Mouse (Mus musculus): ENCODE measurements around the gene Rab24. TPM values are rescaled to one million over a fixed set of nuclear protein-coding genes. Genes with fewer than 3 reads are reported as not detected.
A peak's percentile ranks its signal among the peaks of the same experiment; 100 is the strongest.

The Rab24 gene
- total RNA-seq (2021) = 10 to 100 TPM; 74.3 to 77.8 TPM
- long read RNA-seq, experiment 1, transcript Rab24-201 (8 exons, 1,168 nt) = major isoform, 55 of 84 reads
- long read RNA-seq, experiment 1, partial matches to known transcripts = 7 of 84 reads
- long read RNA-seq, experiment 1, other reads (novel, unspliced or antisense) = 20 of 84 reads
- long read RNA-seq, experiment 2, transcript Rab24-201 (8 exons, 1,168 nt) = major isoform, 78 of 123 reads
- long read RNA-seq, experiment 2, partial matches to known transcripts = 9 of 123 reads
- long read RNA-seq, experiment 2, other reads (novel, unspliced or antisense) = 36 of 123 reads

DNA sequence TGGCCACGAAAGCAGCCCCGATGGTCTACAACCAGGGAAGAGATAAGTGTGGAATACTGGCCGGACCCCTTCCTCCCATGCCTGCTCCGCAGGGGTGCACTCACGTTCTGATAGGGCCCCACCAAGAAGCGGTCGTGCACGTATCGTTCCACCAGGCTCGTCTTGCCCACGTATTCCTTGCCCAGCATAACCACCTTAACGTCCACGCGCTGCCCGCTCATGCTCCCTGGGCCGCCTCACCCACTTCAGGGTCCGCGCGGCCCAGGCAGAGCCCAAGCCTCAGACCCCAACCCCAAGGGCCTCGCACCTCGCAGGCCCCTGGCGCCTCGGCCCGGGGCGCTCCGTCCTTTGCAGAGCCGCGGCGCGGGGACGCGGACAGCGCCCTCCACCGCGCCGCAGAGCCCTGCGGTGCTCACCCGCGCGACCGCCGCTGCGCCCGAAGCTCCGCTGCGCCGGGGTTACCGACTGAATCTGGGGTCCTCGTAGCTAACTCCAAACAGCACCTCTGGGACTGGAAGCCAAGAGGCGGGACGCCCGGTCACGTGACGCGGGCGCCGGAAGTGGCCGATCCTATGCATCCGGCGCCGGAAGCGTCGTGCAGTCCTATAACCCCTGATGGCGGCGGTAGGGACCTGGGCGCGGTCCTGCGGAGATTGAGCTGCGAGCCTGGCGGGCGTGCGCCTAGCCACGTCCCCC lies at the start of gene Rab24:
Gene Rab24 (minus strand): TSS at position 513 of the 696 bp plus-strand sequence.
- peak; percentile 86 to 89 for DNase-seq (ENCODE audit: low spot score in 2 of 2)

DNA sequence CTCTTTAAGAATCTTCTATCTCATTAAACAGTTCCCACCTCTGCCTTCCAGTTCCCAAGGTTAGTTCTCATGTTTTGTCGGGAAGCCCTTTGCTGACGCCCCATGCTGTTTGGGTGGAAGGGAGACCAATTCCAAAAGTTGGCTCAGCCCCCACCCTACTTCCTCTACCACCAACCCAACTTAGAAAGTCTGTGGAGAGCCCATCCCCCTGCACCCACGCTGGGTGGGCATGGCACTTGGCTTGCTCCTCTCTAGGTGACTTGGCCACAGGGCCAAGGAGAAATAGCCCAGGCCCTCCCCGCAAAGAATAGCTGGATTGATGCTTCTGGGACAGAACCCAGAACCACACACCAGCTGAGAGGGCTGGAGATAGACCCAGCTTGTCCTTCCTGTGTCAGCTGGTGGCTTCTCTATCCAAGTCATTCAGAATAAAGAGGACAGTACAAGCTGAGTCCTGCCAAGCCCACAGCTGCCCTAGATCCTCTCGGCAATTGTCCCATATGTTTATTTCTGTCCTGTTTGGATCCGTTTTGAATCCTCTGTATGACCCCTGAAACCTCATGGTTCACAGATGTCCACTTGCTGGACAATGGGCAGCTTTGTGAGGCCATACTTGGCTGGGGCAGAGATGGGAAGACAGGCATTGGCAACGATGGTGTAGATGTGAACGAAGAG lies 49.4 kb upstream of the Rab24 start:
- DNase-seq (ENCODE audit: low spot score in 2 of 2) = peak; percentile 28 to 42

GRCm38 (mm10) chr13:55370234-55370633 lies 48.5 kb upstream of the Rab24 start:
- DNase-seq (ENCODE audit: low spot score in 2 of 2) = no peak

DNA sequence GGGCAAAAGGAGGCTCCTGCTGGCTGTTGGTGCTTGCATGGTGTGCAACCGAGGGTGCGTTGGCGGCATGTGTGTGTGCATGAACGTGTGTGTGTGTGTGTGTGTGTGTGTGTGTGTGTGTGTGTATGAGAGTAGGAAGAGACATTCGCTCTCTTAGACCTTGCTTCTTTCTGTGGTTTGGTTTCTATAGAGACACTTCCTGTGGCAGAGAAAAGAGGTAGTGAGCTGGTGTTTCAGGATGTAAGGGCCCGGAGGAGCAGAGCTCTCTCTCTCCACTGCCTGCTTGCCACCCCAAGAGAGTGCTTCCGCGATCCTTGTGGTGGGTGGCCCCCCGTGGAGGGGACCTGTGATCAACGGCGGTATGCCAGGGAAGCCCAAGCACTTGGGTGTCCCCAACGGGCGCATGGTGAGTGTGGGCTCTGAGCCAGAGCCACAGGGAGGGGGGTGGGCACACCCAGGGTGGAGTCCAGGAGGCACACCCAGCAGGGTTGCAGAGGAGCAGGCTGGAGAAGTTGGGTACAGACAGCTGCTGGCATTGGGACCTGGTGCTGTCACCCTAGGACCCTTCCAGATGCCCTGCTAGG lies 47.9 kb upstream of the Rab24 start, which contains the start of gene Rgs14:
Gene Rgs14 (plus strand): TSS at position 202 of the 584 bp plus-strand sequence.
- peak in 1 of 2 experiments; percentile 50 for DNase-seq (ENCODE audit: low spot score in 2 of 2)

- DNase-seq (ENCODE audit: low spot score in 2 of 2) = no peak
Observed at GRCm38 (mm10) chr13:55368401-55368800, 46.7 kb upstream of the Rab24 start.

DNA sequence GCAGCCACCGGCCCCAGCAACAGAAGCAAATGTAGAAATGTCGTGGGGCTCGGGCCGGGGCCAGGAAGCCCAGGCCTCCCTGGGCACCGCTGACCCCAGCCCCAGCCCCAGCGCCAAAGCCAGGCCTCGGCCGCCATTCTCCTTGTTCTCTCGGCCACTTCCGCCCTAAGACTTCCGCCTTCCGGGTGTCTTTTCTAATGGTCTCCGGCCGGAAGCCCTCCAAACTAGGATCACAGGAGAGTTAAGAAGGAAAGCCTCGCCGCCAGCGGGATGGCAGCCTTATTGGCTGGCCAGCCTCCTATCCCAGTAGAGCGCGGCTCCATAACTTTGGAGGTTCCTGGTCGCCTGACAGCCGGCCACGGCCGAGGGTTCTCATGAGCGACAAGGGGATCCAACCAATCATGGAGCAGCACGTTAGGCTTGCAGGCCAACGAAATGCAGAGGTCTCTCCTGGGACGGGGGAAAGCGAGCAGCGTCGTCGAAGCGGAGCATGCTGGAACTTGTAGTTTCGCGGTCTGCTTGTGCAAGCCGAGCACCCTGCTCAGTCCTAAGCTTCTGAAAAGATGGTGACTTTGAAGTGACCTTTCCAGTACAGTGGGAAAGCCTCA lies 40.8 kb upstream of the Rab24 start, which contains the start of gene Lman2:
Gene Lman2 (minus strand): TSS at position 331 of the 608 bp plus-strand sequence.
- DNase-seq (ENCODE audit: low spot score in 2 of 2) = peak; percentile 97 to 99

DNA sequence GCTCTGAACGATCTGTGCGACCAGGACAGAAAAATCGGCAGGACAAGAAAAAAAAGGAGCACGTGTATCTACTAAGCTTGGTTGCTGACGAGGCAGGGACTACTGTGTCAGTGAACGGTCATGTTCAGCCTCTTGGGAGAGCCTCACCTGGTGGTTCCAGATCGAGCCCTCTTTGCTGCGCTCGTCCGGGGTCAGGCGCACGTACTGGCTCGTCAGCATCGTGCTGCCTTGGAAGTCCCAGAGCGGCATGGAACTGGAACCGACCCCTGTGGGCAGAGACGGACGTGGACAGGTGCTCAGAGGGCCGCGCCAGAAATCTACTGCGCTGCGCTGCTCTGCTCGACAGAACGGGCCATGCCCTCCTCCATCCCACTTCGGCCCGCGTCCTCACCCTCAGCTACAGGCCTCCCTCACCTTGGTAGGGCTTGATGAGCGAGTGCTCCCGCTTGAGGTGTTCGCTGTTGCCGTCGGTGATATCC lies 40.3 kb upstream of the Rab24 start:
- DNase-seq (ENCODE audit: low spot score in 2 of 2) = peak in 1 of 2 experiments; percentile 29

DNA sequence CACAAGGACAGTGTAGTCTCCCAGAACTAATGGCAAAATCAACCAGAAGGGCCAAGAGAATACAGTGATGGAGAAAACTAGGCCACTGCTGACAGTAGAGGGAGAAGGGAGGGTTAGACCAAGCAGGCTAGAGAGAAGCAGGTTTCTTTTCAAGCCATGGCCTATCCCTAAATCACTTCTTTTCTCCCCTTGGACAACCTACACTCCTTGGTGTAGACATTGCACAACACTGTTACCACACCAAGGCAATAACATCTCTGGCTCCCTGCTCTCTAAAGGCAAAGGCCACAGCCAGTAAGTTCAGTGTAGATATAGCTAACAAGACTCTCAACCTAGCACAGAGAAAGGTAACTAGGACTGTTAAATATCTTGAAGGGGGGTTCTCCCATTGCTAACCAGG lies 39.4 kb upstream of the Rab24 start:
- DNase-seq (ENCODE audit: low spot score in 2 of 2) = no peak

DNA sequence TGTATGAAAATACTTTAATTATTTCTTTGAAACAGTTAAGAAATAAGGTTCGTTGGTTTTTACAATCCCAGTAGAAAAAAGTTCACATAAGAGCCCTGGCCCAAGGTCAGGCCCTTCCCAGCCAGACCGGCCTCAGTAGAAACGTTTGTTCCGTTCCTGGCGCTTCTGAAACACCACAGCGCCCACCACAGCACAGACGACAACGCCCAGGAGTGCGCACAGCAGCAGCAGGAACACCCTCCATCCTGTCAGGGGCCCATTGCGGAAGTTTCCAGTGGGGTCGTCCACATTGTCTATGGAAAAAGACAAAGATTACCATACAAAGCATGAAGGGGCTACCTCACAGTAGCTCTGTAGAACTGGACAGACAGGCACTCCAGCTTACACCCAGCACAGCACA lies 25.0 kb upstream of the Rab24 start:
- no peak for DNase-seq (ENCODE audit: low spot score in 2 of 2)

DNA sequence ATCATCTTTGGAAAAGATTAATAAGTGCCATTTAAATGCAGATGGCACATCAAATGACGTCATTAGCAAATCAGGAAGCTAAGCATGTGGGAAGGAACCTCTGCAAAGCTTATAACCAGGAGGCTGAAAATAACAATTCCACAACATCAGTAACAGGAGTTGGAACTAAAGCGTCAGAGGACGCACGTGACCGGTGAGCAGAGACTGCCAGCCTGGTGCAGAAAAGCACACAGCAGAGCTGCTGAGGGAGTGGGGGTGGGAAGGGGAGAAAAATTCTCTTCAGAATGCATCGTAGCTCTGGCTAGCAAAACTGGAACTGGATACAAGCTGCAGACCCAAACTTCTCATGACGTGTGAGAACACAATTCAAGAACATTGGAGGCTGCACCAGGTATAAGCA lies 22.5 kb upstream of the Rab24 start:
- DNase-seq (ENCODE audit: low spot score in 2 of 2) = peak in 1 of 2 experiments; percentile 49

- DNase-seq (ENCODE audit: low spot score in 2 of 2) = no peak
Observed at GRCm38 (mm10) chr13:55342469-55342868, 20.7 kb upstream of the Rab24 start.

- DNase-seq (ENCODE audit: low spot score in 2 of 2) = no peak
Observed at GRCm38 (mm10) chr13:55339259-55339658, 17.5 kb upstream of the Rab24 start.

- DNase-seq (ENCODE audit: low spot score in 2 of 2) = no peak
Observed at GRCm38 (mm10) chr13:55338131-55339054, 16.6 kb upstream of the Rab24 start.

DNA sequence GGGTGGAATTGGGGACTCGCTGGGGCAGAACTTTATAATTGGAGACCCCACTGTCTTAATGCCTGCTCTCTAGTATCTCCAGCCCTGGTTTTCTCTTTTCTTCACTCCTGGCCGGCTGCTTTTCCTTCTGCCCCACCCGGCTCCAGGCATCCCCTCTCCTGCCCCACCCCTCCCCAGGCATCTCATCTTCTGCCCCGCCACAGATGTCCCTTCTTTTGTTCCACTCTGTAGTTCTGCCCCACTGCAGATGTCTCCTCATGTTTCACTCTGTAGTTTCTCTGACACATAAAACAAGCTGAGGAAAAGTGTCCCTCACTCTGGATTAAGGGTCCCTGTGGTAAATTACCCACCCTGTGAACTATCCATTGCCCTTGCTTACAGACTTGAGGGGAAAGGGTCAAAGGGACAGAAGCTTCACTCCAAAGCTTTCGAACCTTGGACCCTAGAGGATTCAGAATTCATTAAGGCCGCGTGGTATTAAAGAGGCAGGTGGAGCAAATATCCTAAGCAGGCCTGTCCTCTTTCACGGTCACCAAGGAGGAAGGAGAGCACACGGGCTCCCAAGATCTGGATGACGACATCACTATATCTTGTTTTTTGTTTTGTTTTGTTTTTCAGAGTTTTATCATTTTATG lies 15.7 kb upstream of the Rab24 start:
- no peak for DNase-seq (ENCODE audit: low spot score in 2 of 2)

GRCm38 (mm10) chr13:55335701-55336100 lies 14.0 kb upstream of the Rab24 start:
- DNase-seq (ENCODE audit: low spot score in 2 of 2) = no peak

- no peak for DNase-seq (ENCODE audit: low spot score in 2 of 2)
Observed at GRCm38 (mm10) chr13:55332331-55332730, 10.6 kb upstream of the Rab24 start.

DNA sequence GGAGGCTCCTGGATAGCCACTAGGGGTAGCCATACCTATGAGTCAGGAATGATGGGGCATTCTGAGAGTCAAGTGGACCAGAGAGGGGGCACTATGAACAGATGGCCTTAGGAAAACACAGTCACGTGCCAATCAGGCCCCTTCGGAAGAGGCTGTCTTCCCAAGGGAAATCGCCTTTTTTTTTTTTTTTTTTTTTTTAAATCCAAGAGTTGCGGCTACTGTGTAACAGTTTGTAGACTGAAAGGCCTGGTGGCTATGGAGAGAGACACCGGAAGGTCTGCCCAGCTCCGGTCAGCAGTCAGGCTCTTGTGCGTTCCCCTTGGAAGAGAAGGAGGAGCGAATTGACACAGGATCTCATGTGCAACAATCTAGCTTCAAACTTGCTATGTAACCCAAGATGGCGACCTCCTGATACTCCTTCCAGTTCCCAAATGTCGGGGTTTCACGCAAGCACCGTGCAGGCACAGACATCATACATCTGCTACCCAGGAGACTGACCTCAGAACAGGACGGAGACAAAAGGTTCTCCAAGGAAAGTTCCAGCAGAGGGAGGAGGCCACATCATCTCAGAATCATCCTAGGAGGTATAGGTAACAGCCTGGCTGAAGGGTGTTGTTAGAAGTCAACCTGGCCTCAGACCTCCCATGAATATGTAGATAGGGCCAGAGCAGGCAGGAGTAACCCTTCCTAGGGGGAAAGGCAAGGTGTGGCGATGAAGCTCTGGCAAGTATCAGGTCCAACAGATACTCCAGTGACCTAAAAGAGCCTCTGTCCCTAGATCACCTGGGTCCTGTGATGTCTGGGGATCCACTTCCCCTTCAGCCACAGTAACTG lies 9.0 kb upstream of the Rab24 start:
- DNase-seq (ENCODE audit: low spot score in 2 of 2) = no peak

All from layer of hippocampus, postnatal 14 days (tissue).